Mouse (Mus musculus) erythroblast, embryonic 14.5 days (primary cell): ENCODE data around the gene Magix. TPM values are rescaled to one million over a fixed set of nuclear protein-coding genes. Genes with fewer than 3 reads are reported as not detected.
"Not testable (repeated sequence)": the region's sequence is repeated elsewhere in the genome, so short reads cannot be mapped to it uniquely, and the experiment has no call there.

Source experiments
- H3K27me3 ChIP-seq: 2 replicates; pipeline ENCODE4 v1.6.1; 2012; ENCODE audit warnings: inconsistent platforms; ENCODE audit not compliant: control insufficient read depth
- H3K36me3 ChIP-seq: 2 replicates; pipeline ENCODE4 v1.6.1; 2012; ENCODE audit warnings: mild to moderate bottlenecking, inconsistent platforms; ENCODE audit not compliant: control insufficient read depth
- H3K4me1 ChIP-seq: 2 replicates; pipeline ENCODE4 v1.6.1; 2012; ENCODE audit warnings: inconsistent platforms; ENCODE audit not compliant: control insufficient read depth
- H3K4me3 ChIP-seq: replicated peaks from 2 replicates; pipeline ENCODE3; 2012; ENCODE audit warnings: moderate library complexity, mild to moderate bottlenecking, inconsistent platforms
- H3K9me3 ChIP-seq: 2 replicates; pipeline ENCODE4 v1.6.1; 2012; ENCODE audit warnings: low read length, inconsistent platforms, mixed read lengths; ENCODE audit not compliant: control insufficient read depth
- GATA1 ChIP-seq: IDR thresholded peaks from 2 replicates; pipeline ENCODE4 v1.6.1; 2012; ENCODE audit warnings: low read length, inconsistent platforms, mixed read lengths
- TAL1 ChIP-seq: IDR thresholded peaks from 3 replicates; pipeline ENCODE4 v1.6.1; 2012; ENCODE audit warnings: low read length, inconsistent platforms, mixed read lengths
- polyA plus RNA-seq: library from polyadenylated mRNA; stranded (reverse); fragments of >175 nt; gene quantifications from 2 replicates; pipeline ENCODE4 v1.2.3, GENCODE M21; 2012

Gene Magix
- polyA plus RNA-seq = not detected in 2 replicates

GRCm38 (mm10) chrX:7680864-7681263 lies at the start of gene Magix:
Gene Magix, minus strand, starts transcription at chrX:7681251.
- no peaks in the 10 kb centered on the region for H3K36me3 ChIP-seq
- no peaks in the 10 kb centered on the region for H3K9me3 ChIP-seq
- H3K4me1 ChIP-seq = peaks cover 11% of the 10 kb centered on the region
- TF ChIP-seq TAL1 (no peak), GATA1 (no peak)
- H3K4me3 ChIP-seq = peak within 1 kb of the TSS; percentile 43
- no peaks in the 10 kb centered on the region for H3K27me3 ChIP-seq

DNA sequence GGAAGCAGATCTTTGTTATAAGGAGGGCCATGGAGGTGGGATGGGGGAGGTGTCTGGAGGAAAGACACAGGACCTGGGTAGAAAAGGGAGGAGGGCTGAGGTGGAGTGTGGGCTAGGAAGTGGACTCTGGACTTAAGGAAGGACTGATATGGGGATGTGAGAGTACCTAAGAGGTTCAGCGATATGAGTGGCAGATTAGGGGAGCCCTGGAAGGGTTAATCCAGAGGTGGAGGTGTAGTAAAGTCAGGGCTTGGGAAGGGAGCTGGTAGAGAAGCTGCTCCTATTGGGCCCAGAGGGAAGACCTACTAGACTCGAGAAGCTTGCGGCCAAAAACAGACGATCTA lies 47.8 kb upstream of the Magix start:
- Histone ChIP-seq H3K27me3 (no peaks in the 10 kb centered on the region; the same call in 1 of the 2 replicates), H3K36me3 (peaks cover 41% of the 10 kb centered on the region), H3K4me3 (peak overlapping the region; percentile 61), H3K4me1 (peaks cover 32% of the 10 kb centered on the region), H3K9me3 (peaks cover 8% of the 10 kb centered on the region)
- no peak for TF ChIP-seq GATA1

DNA sequence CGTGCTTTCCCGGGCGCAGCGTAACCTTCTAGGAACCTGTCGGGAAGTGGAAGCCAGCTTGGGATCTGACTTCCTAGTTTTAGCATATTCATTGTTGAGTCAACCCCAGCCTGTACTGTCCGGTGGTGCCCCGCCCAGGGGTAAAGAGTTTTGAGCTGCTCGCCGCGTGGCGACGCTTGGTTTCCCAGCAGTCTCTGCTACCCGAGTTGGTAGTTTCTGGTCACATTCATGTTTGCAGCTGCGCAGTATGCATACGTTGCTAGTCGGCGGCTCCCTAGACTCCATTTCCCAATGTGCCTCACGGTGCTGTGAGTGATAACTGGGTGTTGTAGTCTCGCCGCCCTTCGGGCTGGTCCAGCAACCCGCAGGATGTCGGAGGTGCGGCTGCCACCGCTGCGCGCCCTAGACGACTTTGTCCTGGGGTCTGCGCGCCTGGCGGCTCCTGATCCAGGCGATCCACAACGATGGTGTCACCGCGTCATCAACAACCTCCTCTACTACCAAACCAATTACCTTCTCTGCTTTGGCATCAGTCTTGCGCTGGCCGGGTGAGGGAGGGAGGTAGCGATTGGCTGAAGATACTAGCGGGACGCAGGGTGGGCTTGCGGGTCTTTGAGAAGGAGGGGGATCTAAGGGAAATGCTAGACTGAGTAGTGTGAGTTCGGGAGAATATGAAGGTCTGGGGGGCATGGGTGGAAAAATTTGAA lies 47.3 kb upstream of the Magix start, which contains the start of gene Praf2:
Gene Praf2, plus strand, starts transcription at position 225 of the 707 bp plus-strand sequence.
- TF ChIP-seq GATA1 (no peak; the same call in 1 of the 2 replicates), TAL1 (no peak)
- Histone ChIP-seq H3K9me3 (peaks cover 9% of the 10 kb centered on the region), H3K36me3 (peaks cover 46% of the 10 kb centered on the region), H3K27me3 (no peaks in the 10 kb centered on the region; the same call in 1 of the 2 replicates), H3K4me1 (peaks cover 32% of the 10 kb centered on the region), H3K4me3 (peak within 1 kb of the TSS; percentile 61)

DNA sequence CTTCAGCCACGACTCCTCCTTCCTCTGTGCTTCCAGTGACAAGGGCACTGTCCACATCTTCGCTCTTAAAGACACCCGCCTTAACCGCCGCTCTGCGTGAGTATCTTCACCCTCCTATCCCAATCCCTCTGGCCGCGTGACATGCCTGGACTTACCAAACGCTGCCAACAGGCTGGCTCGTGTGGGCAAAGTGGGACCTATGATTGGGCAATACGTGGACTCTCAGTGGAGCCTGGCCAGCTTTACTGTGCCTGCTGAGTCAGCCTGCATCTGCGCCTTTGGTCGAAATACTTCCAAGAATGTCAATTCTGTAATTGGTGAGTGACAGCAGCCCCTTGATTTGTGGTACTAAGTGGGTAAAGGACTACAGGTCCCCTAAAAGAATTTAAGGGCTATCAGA lies 46.1 kb upstream of the Magix start:
- H3K9me3 ChIP-seq = peaks cover 9% of the 10 kb centered on the region
- TF ChIP-seq TAL1 (no peak), GATA1 (no peak)
- H3K4me1 ChIP-seq = peaks cover 37% of the 10 kb centered on the region
- no peak overlapping the region for H3K4me3 ChIP-seq
- peaks cover 46% of the 10 kb centered on the region for H3K36me3 ChIP-seq
- no peaks in the 10 kb centered on the region; the same call in 1 of the 2 replicates for H3K27me3 ChIP-seq

DNA sequence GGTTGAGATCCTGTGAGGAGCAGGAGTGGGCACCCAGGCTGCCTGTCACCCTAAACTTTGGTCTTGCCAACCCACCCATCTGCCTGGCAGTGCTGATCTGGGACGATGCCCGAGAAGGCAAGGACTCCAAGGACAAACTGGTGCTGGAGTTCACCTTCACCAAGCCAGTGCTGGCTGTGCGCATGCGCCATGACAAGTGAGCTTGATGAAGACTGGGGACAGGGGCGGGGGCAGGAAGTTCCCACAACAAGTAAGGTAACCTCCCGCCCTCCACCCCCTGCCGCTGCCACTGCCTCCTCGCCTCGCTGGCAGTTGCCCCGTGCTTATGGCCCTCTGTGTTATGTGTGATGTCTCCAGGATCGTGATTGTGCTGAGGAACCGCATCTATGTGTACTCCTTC lies 44.8 kb upstream of the Magix start:
- peaks cover 46% of the 10 kb centered on the region for H3K36me3 ChIP-seq
- H3K9me3 ChIP-seq = peaks cover 9% of the 10 kb centered on the region
- peaks cover 41% of the 10 kb centered on the region for H3K4me1 ChIP-seq
- H3K27me3 ChIP-seq = no peaks in the 10 kb centered on the region; the same call in 1 of the 2 replicates
- H3K4me3 ChIP-seq = no peak overlapping the region
- TF ChIP-seq TAL1 = no peak
- no peak for TF ChIP-seq GATA1

- Histone ChIP-seq H3K4me3 (no peak overlapping the region), H3K27me3 (no peaks in the 10 kb centered on the region), H3K36me3 (peaks cover 46% of the 10 kb centered on the region), H3K9me3 (peaks cover 9% of the 10 kb centered on the region), H3K4me1 (peaks cover 41% of the 10 kb centered on the region)
- TF ChIP-seq TAL1 (no peak), GATA1 (no peak)
These were observed 43.1 kb upstream of the Magix start for GRCm38 (mm10) chrX:7724135-7724534.

DNA sequence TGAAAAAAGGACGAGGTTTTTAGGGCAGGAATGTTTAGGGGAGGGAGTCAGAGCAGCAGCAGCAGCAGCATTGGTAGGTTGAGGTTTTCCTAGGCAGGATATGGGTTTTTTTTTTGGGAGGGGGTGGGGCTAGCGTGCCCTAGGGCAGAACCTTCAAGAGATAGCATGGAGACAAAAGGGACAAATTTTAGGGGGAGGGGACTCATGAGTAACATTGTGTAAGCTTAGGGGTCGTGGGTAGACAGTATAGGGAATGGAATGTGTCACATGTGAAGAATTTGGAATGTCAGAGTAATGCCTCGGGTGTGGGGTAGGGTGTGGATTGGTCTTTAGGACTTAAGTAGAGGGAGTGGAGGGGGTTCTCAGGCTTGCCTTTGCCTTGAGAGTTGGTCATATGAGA lies 41.6 kb upstream of the Magix start:
- H3K4me3 ChIP-seq = peak overlapping the region; percentile 89

DNA sequence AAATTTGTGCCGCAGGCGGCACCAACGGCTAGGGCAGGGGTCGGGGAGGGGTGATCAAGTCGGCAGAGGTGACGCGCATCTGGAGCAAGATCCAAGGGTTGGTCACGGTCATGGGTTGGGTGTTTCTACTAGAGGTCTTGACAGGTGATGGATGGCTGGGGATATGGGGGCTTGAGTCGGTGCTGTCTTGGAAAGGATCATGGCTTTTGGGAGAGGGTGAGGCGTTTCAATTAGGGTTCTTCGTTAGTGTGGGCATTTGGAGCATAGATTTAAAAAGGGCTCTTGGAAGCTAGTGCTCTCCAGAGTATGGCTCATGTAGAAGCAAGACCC lies 41.2 kb upstream of the Magix start:
- Histone ChIP-seq H3K36me3 (peaks cover 37% of the 10 kb centered on the region), H3K9me3 (peaks cover 8% of the 10 kb centered on the region), H3K27me3 (0 out of 2 replicates have a peak, but pooled peaks cover 2% of the 10 kb centered on the region), H3K4me1 (peaks cover 24% of the 10 kb centered on the region), H3K4me3 (peak overlapping the region; percentile 89)
- TF ChIP-seq TAL1 (no peak), GATA1 (no peak)

More for the DNA sequence above, 41.6 kb upstream of the Magix start:
- peaks cover 42% of the 10 kb centered on the region for H3K36me3 ChIP-seq
- peaks cover 28% of the 10 kb centered on the region for H3K4me1 ChIP-seq
- H3K27me3 ChIP-seq = 0 out of 2 replicates have a peak, but pooled peaks cover 2% of the 10 kb centered on the region
- peaks cover 8% of the 10 kb centered on the region for H3K9me3 ChIP-seq
- TF ChIP-seq GATA1 (no peak), TAL1 (no peak)

- TF ChIP-seq GATA1 (no peak), TAL1 (no peak)
- peaks cover 20% of the 10 kb centered on the region for H3K4me1 ChIP-seq
- peak within 1 kb of the TSS; percentile 89 for H3K4me3 ChIP-seq
- peaks cover 8% of the 10 kb centered on the region for H3K9me3 ChIP-seq
- H3K27me3 ChIP-seq = 0 out of 2 replicates have a peak, but pooled peaks cover 2% of the 10 kb centered on the region
- H3K36me3 ChIP-seq = peaks cover 32% of the 10 kb centered on the region
These were observed 40.6 kb upstream of the Magix start, which contains the start of gene Gm45208 for GRCm38 (mm10) chrX:7721514-7722281. Gene Gm45208, plus strand, starts transcription at chrX:7722245.

GRCm38 (mm10) chrX:7716058-7716457 lies 35.0 kb upstream of the Magix start:
- not testable (repeated sequence) for H3K4me1 ChIP-seq, H3K27me3 ChIP-seq, H3K4me3 ChIP-seq, H3K9me3 ChIP-seq, H3K36me3 ChIP-seq

- peak within 1 kb of the TSS; percentile 68 for H3K4me3 ChIP-seq
- H3K4me1 ChIP-seq = not testable (repeated sequence)
These were observed 33.3 kb upstream of the Magix start, which contains the start of gene Wdr45 for GRCm38 (mm10) chrX:7714135-7714899. Gene Wdr45, plus strand, starts transcription at chrX:7714333.

GRCm38 (mm10) chrX:7713764-7714134 lies 32.7 kb upstream of the Magix start:
- H3K36me3 ChIP-seq = peaks cover 11% of the 10 kb centered on the region
- not testable (repeated sequence) for H3K9me3 ChIP-seq, H3K4me1 ChIP-seq, H3K27me3 ChIP-seq
- peak overlapping the region; percentile 68 for H3K4me3 ChIP-seq

More at GRCm38 (mm10) chrX:7714135-7714899, 33.3 kb upstream of the Magix start, which contains the start of gene Wdr45:
- not testable (repeated sequence) for H3K27me3 ChIP-seq, H3K9me3 ChIP-seq, H3K36me3 ChIP-seq
